Mouse (Mus musculus): ENCODE measurements around the gene Cep250. TPM values are rescaled to one million over a fixed set of nuclear protein-coding genes. Genes with fewer than 3 reads are reported as not detected.

Cep250 gene
- polyA plus RNA-seq, 1 experiment from 2014 or later: 18.9 TPM

GRCm38 (mm10) chr2:156039390-156039789 lies 83.1 kb downstream of the Cep250 start:
- Histone ChIP-seq H3K9ac (replicated peaks; ENCODE audit: low read depth, low read length) (no peak overlapping the region), H3K4me3 (replicated peaks; ENCODE audit: low read length) (no peak overlapping the region), H3K4me1 (replicated peaks; ENCODE audit: control insufficient read depth, insufficient read depth, low read length) (no peaks in the 10 kb centered on the region), H3K4me2 (ENCODE audit: low read length) (no peak overlapping the region), H3K36me3 (ENCODE audit: control insufficient read depth, insufficient read depth) (no peaks in the 10 kb centered on the region), H3K27ac (ENCODE audit: low read length) (no peak overlapping the region), H3K27me3 (replicated peaks; ENCODE audit: control insufficient read depth, insufficient read depth, low read length) (no peaks in the 10 kb centered on the region), H3K9me3 (ENCODE audit: control insufficient read depth, low read length) (no peaks in the 10 kb centered on the region)
- ATAC-seq: no peak
- 94% methylated on average over 3 of the region's 3 CpGs for WGBS

GRCm38 (mm10) chr2:156042903-156043302 lies 86.6 kb downstream of the Cep250 start:
- H3K4me3 ChIP-seq (replicated peaks; ENCODE audit: low read length): no peak overlapping the region
- H3K4me1 ChIP-seq (replicated peaks; ENCODE audit: control insufficient read depth, insufficient read depth, low read length): 0 out of 2 replicates have a peak, but pooled peaks cover under 1% of the 10 kb centered on the region
- H3K27ac ChIP-seq (ENCODE audit: low read length): no peak overlapping the region
- no peaks in the 10 kb centered on the region; the same call in 1 of the 2 replicates for H3K27me3 ChIP-seq (replicated peaks; ENCODE audit: control insufficient read depth, insufficient read depth, low read length)
- H3K9ac ChIP-seq (replicated peaks; ENCODE audit: low read depth, low read length): no peak overlapping the region
- ATAC-seq: no peak
- H3K9me3 ChIP-seq (ENCODE audit: control insufficient read depth, low read length): no peaks in the 10 kb centered on the region
- 78% methylated on average over 8 of the region's 8 CpGs for WGBS
- no peaks in the 10 kb centered on the region for H3K36me3 ChIP-seq (ENCODE audit: control insufficient read depth, insufficient read depth)
- H3K4me2 ChIP-seq (ENCODE audit: low read length): no peak overlapping the region

- Histone ChIP-seq H3K4me2 (ENCODE audit: low read length) (peak overlapping the region; percentile 13; the same call in 1 of the 2 replicates), H3K27ac (ENCODE audit: low read length) (no peak overlapping the region), H3K27me3 (replicated peaks; ENCODE audit: control insufficient read depth, insufficient read depth, low read length) (no peaks in the 10 kb centered on the region; the same call in 1 of the 2 replicates), H3K4me1 (replicated peaks; ENCODE audit: control insufficient read depth, insufficient read depth, low read length) (0 out of 2 replicates have a peak, but pooled peaks cover 2% of the 10 kb centered on the region), H3K9ac (replicated peaks; ENCODE audit: low read depth, low read length) (no peak overlapping the region), H3K36me3 (ENCODE audit: control insufficient read depth, insufficient read depth) (no peaks in the 10 kb centered on the region), H3K9me3 (ENCODE audit: control insufficient read depth, low read length) (no peaks in the 10 kb centered on the region), H3K4me3 (replicated peaks; ENCODE audit: low read length) (no peak overlapping the region)
- 7% methylated on average over 19 of the region's 19 CpGs for WGBS
- ATAC-seq: no peak
Measured at GRCm38 (mm10) chr2:156047929-156048328, 91.7 kb downstream of the Cep250 start.

Other genes with a start within 250 kb of the Cep250 start
- 46.8 and 52.3 TPM in 2 replicates for gene Edem2, start 227.0 kb upstream of the Cep250 start, polyA plus RNA-seq (2015; fragmentation: Nextera tagmentation; extraction: Ambion mirVana)
- gene Gm17581, start 220.6 kb upstream of the Cep250 start, polyA plus RNA-seq (2015; fragmentation: Nextera tagmentation; extraction: Ambion mirVana): not detected in 2 replicates
- gene Procr, start 205.3 kb upstream of the Cep250 start, polyA plus RNA-seq (2015; fragmentation: Nextera tagmentation; extraction: Ambion mirVana): 1.8 and 2.9 TPM in 2 replicates
- gene Mmp24, start 181.1 kb upstream of the Cep250 start, polyA plus RNA-seq (2015; fragmentation: Nextera tagmentation; extraction: Ambion mirVana): 12.8 and 13.9 TPM in 2 replicates
- gene BC029722, start 137.0 kb upstream of the Cep250 start, polyA plus RNA-seq (2015; fragmentation: Nextera tagmentation; extraction: Ambion mirVana): 31.0 and 35.2 TPM in 2 replicates
- 148 TPM in 2 replicates for gene Eif6, start 129.5 kb upstream of the Cep250 start, polyA plus RNA-seq (2015; fragmentation: Nextera tagmentation; extraction: Ambion mirVana)
- 0.42 and 0.70 TPM in 2 replicates for gene Fam83c, start 121.6 kb upstream of the Cep250 start, polyA plus RNA-seq (2015; fragmentation: Nextera tagmentation; extraction: Ambion mirVana)
- gene Uqcc1, start 26.1 kb upstream of the Cep250 start, polyA plus RNA-seq (2015; fragmentation: Nextera tagmentation; extraction: Ambion mirVana): 66.5 and 78.2 TPM in 2 replicates
- gene Gm15557, start 15.7 kb upstream of the Cep250 start, polyA plus RNA-seq (2015; fragmentation: Nextera tagmentation; extraction: Ambion mirVana): not detected in 2 replicates
- 2.7 and 4.5 TPM in 2 replicates for gene Gdf5, start 11.1 kb upstream of the Cep250 start, polyA plus RNA-seq (2015; fragmentation: Nextera tagmentation; extraction: Ambion mirVana)
- gene 6430550D23Rik, start 51.5 kb downstream of the Cep250 start, polyA plus RNA-seq (2015; fragmentation: Nextera tagmentation; extraction: Ambion mirVana): 1.7 and 2.4 TPM in 2 replicates
- 350 and 382 TPM in 2 replicates for gene Ergic3, start 51.6 kb downstream of the Cep250 start, polyA plus RNA-seq (2015; fragmentation: Nextera tagmentation; extraction: Ambion mirVana)
- not detected in 2 replicates for gene Fer1l4, start 96.5 kb downstream of the Cep250 start, polyA plus RNA-seq (2015; fragmentation: Nextera tagmentation; extraction: Ambion mirVana)
- 5.2 and 7.5 TPM in 2 replicates for gene Spag4, start 108.7 kb downstream of the Cep250 start, polyA plus RNA-seq (2015; fragmentation: Nextera tagmentation; extraction: Ambion mirVana)
- 28.9 and 30.4 TPM in 2 replicates for gene Cpne1, start 155.5 kb downstream of the Cep250 start, polyA plus RNA-seq (2015; fragmentation: Nextera tagmentation; extraction: Ambion mirVana)
- gene Rbm12, start 155.5 kb downstream of the Cep250 start, polyA plus RNA-seq (2015; fragmentation: Nextera tagmentation; extraction: Ambion mirVana): 37.6 and 38.8 TPM in 2 replicates
- gene Gm28036, start 170.6 kb downstream of the Cep250 start, polyA plus RNA-seq (2015; fragmentation: Nextera tagmentation; extraction: Ambion mirVana): 20.7 and 28.6 TPM in 2 replicates
- gene Romo1, start 187.6 kb downstream of the Cep250 start, polyA plus RNA-seq (2015; fragmentation: Nextera tagmentation; extraction: Ambion mirVana): 295 and 326 TPM in 2 replicates
- 39.7 and 45.2 TPM in 2 replicates for gene Nfs1, start 187.7 kb downstream of the Cep250 start, polyA plus RNA-seq (2015; fragmentation: Nextera tagmentation; extraction: Ambion mirVana)
- 494 and 529 TPM in 2 replicates for gene Rbm39, start 223.8 kb downstream of the Cep250 start, polyA plus RNA-seq (2015; fragmentation: Nextera tagmentation; extraction: Ambion mirVana)
- 148 and 181 TPM in 2 replicates for gene Phf20, start 240.0 kb downstream of the Cep250 start, polyA plus RNA-seq (2015; fragmentation: Nextera tagmentation; extraction: Ambion mirVana)

Data from forebrain, embryonic 16.5 days (tissue).